Mouse (Mus musculus) brain, embryonic 14.5 days (tissue): Measurements from ENCODE around the gene Tlcd2.

ENCODE experiments used
- CTCF ChIP-seq: fragments of 200-500 bp; IDR thresholded peaks from 2 replicates; pipeline ENCODE4 v1.5.1; 2012; ENCODE audit warnings: inconsistent platforms, mild to moderate bottlenecking, moderate library complexity, borderline replicate concordance; ENCODE audit not compliant: insufficient read depth, insufficient read length; ENCODE audit errors: extremely low read depth
- POLR2A ChIP-seq: fragments of 200-500 bp; IDR thresholded peaks from 2 replicates; pipeline ENCODE4 v1.6.1; 2012; ENCODE audit warnings: mild to moderate bottlenecking, inconsistent platforms, borderline replicate concordance; ENCODE audit not compliant: poor library complexity, insufficient read depth, insufficient read length, severe bottlenecking; ENCODE audit errors: extremely low read depth

DNA sequence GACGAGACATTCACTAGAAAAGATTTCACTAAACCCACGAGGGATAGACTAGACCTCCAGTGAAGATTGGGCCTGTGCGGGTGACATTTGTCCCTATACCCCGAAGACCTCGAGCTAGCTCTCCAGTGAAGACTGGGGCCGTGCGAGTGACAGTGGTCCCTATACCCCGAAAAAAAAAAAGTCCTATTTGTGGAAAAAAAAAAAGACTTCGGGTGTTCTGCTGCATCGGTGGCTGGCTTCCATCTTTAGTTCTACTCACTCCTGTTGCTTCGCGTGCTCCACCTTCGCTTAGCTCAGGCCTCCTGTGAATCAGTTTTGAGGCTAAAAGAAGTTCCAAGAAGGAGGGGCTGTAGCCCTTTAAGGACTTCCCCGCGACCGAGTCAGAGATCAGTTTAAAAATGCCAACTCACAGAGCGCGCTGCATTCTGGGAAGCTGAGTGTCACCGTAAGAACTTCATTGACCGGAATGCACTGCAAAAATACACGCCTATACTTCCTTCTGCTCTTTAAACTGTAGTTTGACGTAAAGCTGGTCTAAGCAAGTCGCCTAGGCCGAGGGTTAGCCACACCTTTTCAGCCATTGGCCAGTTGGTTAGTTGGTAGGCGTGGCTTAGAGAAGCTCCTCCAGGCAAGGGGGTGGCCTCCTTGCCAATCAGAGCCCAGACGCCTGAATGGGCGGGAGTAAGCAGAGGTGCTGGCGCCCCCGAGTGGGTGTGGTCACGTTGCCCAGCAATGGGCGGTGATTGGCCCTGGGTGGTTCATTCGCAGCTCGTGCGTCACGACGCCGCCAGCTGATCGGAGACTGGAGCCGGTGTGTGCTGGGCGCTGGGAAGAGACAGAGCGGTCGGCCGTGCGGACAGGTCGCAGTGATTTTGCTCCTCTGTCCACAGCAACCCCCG, at the start of gene Tlcd2:
- TF ChIP-seq CTCF: no peak
- peak; percentile 55; the same call in 1 of the 2 replicates for TF ChIP-seq POLR2A
